Mouse (Mus musculus) liver, embryonic 13.5 days (tissue): Measurements from ENCODE around the gene Timm23. TPM values are rescaled to one million over a fixed set of nuclear protein-coding genes. Genes with fewer than 3 reads are reported as not detected.
"Not testable (repeated sequence)": the region's sequence is repeated elsewhere in the genome, so short reads cannot be mapped to it uniquely, and the experiment has no call there.

Experiments used
- ATAC-seq: fragments of 200-750 bp; cut with Nextera tagmentation; 2 replicates; pipeline ENCODE4 v1.8.0; 2017; ENCODE audit warnings: low read depth, mild to moderate bottlenecking, moderate number of reproducible peaks, moderate library complexity
- DNase-seq: peaks from one replicate; pipeline ENCODE4 v3.0.0; 2022
- H3K27ac ChIP-seq: fragments of 300-500 bp; sonication (generic); 2 replicates; pipeline ENCODE4 v1.5.1; 2015; ENCODE audit warnings: moderate library complexity, mild to moderate bottlenecking, inconsistent platforms
- H3K27me3 ChIP-seq: fragments of 300-500 bp; sonication (generic); 2 replicates; pipeline ENCODE4 v1.6.1; 2015; ENCODE audit warnings: mild to moderate bottlenecking, inconsistent platforms
- H3K36me3 ChIP-seq: fragments of 300-500 bp; sonication (generic); 2 replicates; pipeline ENCODE4 v1.6.1; 2015; ENCODE audit warnings: mild to moderate bottlenecking, inconsistent platforms
- H3K4me1 ChIP-seq: fragments of 300-500 bp; sonication (generic); replicated peaks from 2 replicates; pipeline ENCODE4 v1.6.1; 2015; ENCODE audit warnings: inconsistent platforms
- H3K4me2 ChIP-seq: fragments of 300-500 bp; sonication (generic); 2 replicates; pipeline ENCODE4 v1.6.1; 2015; ENCODE audit warnings: inconsistent platforms, mild to moderate bottlenecking, moderate library complexity
- H3K4me3 ChIP-seq: fragments of 300-500 bp; sonication (generic); replicated peaks from 2 replicates; pipeline ENCODE4 v1.5.1; 2015; ENCODE audit warnings: mild to moderate bottlenecking, inconsistent platforms
- H3K9ac ChIP-seq: fragments of 300-500 bp; sonication (generic); 2 replicates; pipeline ENCODE4 v1.6.1; 2015; ENCODE audit warnings: mild to moderate bottlenecking, inconsistent platforms
- H3K9me3 ChIP-seq: fragments of 300-500 bp; sonication (generic); replicated peaks from 2 replicates; pipeline ENCODE4 v1.6.1; 2016; ENCODE audit warnings: inconsistent platforms
- WGBS: fragments of 180-500 bp; shearing (Covaris S2); methylation state at CpG from one replicate; pipeline ENCODE4 v1.1.7; 2015; ENCODE audit not compliant: insufficient replicate concordance; 5-methylcytosine and 5-hydroxymethylcytosine counted together
- polyA plus RNA-seq: library from polyadenylated mRNA; unstranded; fragments of >200 nt; fragmentation: Nextera tagmentation; extraction: Ambion mirVana; gene quantifications from 2 replicates; pipeline ENCODE4 v1.2.1, GENCODE M21; 2015

The Timm23 gene
- polyA plus RNA-seq, 1 experiment from 2014 or later: 266 TPM

DNA sequence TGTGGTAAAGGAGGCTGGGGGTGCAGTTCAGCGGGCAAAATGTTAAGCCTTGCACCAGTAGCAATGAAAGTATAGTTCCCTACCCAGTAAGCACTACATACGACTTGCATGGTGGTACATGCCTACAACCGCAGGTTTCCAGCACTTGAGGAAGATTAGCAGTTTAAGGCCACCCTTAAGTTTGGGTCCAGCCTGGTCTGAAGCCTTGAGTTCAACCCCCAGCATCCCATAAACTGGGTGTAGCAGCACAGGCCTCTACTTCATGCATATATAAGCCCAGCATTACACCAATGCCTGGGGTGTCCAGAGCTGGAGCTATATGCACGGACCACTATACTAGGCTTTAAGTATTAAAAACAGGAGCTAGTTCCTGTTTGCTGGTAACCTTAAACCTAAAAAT, 17.9 kb downstream of the Timm23 start:
- Histone ChIP-seq H3K36me3 (peaks cover 91% of the 10 kb centered on the region), H3K27me3 (no peaks in the 10 kb centered on the region), H3K9ac (no peak overlapping the region), H3K27ac (no peak overlapping the region), H3K4me2 (no peak overlapping the region), H3K4me1 (peaks cover 13% of the 10 kb centered on the region; the same call in 1 of the 2 replicates), H3K4me3 (no peak overlapping the region), H3K9me3 (no peaks in the 10 kb centered on the region)
- WGBS: 90% methylated on average over 4 of the region's 4 CpGs
- ATAC-seq: no peak
- no peak for DNase-seq

DNA sequence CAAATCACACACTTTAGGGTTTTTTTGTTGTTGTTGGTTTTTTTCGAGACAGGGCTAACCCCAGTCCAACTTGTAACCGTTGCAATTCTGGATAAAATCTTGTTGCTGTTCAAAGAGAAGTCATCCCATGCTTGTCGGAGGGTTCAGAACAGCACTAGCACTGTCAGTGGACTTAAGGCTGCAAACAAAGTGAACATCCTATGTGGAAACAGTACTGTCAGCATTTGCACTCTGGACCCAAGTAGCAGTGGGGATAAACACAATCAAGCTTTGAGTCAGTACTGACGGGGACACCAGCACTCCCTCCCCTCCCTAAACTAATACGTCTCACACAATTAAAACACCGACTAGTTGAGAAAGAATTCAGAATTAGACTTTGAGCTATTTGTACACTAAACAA, 20.8 kb downstream of the Timm23 start:
- no peak for DNase-seq
- Histone ChIP-seq H3K4me3 (no peak overlapping the region), H3K9me3 (no peaks in the 10 kb centered on the region), H3K36me3 (peaks cover 75% of the 10 kb centered on the region), H3K4me1 (peaks cover 13% of the 10 kb centered on the region; the same call in 1 of the 2 replicates), H3K4me2 (no peak overlapping the region), H3K27me3 (no peaks in the 10 kb centered on the region), H3K9ac (no peak overlapping the region), H3K27ac (no peak overlapping the region)
- ATAC-seq: no peak
- WGBS: 78% methylated on average over 6 of the region's 6 CpGs

DNA sequence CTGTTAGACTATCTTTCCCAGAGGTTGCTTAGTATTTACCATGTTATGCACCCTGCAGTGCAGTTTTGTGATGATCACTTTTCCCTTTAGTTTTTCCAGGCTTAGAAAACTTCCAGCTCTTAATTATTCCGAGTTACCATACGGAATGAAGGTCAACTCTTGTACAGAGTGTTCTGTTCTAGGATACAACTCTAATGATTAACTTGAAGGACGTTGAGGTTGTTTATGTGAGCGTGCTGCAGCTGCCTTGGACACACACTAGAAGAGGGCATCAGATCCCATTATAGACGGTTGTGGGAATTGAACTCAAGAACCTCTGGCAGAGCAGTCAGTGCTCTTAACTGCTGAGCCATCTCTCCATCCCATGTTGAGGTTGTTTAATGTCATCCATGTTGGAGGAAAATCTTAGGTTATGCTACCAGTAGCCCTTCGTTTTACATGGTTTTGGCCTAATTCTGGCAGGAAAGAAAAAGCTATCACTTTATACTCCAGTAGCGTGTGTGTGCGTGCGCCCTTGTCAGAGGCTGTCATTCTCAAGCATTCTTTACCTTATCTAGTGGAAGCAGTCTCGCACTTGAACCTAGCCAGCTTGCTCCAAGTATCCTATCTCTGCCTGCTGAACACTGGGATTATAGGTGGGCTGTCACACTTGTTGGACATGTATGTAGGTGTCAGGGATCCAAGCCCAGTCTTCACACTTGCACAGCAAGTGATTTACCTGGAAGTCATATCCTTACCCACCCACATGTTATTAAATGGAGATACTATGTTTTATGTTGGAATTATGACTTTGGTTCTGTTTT, 22.1 kb downstream of the Timm23 start:
- peaks cover 20% of the 10 kb centered on the region for H3K4me1 ChIP-seq
- H3K9me3 ChIP-seq: no peaks in the 10 kb centered on the region
- DNase-seq (no peak), ATAC-seq (peak; percentile 56)
- H3K27ac ChIP-seq: no peak overlapping the region
- peaks cover 75% of the 10 kb centered on the region for H3K36me3 ChIP-seq
- no peak overlapping the region for H3K4me2 ChIP-seq
- no peaks in the 10 kb centered on the region for H3K27me3 ChIP-seq
- H3K4me3 ChIP-seq: no peak overlapping the region
- 68% methylated on average over 10 of the region's 10 CpGs for WGBS
- H3K9ac ChIP-seq: no peak overlapping the region

DNA sequence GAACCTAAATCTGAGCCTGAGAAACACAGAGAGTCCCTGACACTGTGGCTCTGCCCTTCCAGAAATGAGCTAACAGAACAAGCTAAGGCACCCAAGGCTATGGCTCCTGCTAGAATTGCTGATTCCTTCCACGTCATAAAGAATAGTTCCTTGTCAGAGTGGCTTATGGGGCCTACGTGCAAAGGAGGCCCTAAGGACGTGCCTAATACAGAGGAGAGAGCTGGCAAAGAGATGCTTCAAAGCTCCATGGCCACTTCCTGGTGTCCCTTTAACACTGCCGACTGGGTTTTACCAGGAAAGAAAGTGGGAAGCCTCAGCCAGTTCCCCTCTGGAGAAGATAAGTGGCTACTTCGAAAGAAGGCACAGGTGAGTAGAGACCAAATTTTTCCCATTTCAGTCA, 25.1 kb downstream of the Timm23 start:
- not testable (repeated sequence) for H3K4me3 ChIP-seq, DNase-seq, H3K27me3 ChIP-seq, H3K9ac ChIP-seq, H3K9me3 ChIP-seq, ATAC-seq, H3K27ac ChIP-seq, H3K4me2 ChIP-seq
- 76% methylated on average over 5 of the region's 5 CpGs for WGBS
- Histone ChIP-seq H3K4me1 (peaks cover 22% of the 10 kb centered on the region), H3K36me3 (peaks cover 74% of the 10 kb centered on the region)

DNA sequence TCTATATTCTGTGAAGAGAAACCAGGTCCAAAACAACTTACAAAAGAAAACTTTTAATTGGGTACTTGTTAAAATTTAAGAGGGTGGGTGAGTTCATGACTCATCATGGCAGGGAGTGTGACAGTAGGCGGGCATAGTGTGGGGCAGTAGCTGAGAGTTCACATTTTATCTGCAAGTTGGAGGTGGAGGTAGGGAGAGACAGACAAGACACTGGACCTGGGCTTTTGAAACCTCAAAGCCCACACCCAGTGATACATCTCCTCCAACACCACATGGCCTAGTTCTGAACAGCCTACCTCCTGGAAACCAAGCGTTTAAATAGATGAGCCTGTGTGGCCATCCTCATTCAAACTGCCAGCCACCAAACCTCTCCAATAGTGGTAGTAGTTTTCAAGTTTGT, 26.4 kb downstream of the Timm23 start:
- WGBS: 56% methylated on average over 2 of the region's 2 CpGs
- Histone ChIP-seq H3K27me3 (no peaks in the 10 kb centered on the region), H3K9ac (no peak overlapping the region), H3K4me1 (peaks cover 30% of the 10 kb centered on the region), H3K4me2 (no peak overlapping the region), H3K4me3 (no peak overlapping the region), H3K36me3 (peaks cover 74% of the 10 kb centered on the region), H3K9me3 (no peaks in the 10 kb centered on the region), H3K27ac (peak overlapping the region; percentile 70)
- ATAC-seq (peak; percentile 64), DNase-seq (no peak)

DNA sequence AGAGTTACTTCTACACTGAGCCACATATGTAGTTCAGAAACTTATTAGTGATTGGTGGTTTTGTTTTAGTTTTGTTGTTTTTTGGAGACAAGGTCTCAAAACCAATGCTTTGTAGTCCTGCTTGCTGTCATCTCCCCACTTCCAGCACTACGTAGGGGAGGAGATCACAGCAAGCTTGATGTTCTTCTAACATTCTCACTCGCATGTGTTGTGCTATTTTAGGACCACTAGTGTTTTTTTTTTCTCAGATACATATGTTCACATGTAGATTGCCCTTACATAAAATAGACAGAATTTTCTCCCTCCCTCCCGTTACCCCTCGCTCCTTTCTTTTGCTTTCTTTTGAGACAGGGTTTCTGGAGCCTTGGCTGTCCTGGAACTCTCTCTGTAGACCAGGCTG, 31.6 kb downstream of the Timm23 start:
- DNase-seq (no peak), ATAC-seq (no peak)
- peaks cover 55% of the 10 kb centered on the region for H3K36me3 ChIP-seq
- H3K4me3 ChIP-seq: peak overlapping the region; percentile 70
- H3K9ac ChIP-seq: peak overlapping the region; percentile 77
- H3K4me2 ChIP-seq: peak overlapping the region; percentile 80
- peak overlapping the region; percentile 98 for H3K27ac ChIP-seq
- no peaks in the 10 kb centered on the region for H3K27me3 ChIP-seq
- no peaks in the 10 kb centered on the region for H3K9me3 ChIP-seq
- 78% methylated on average over 4 of the region's 4 CpGs for WGBS
- H3K4me1 ChIP-seq: peaks cover 66% of the 10 kb centered on the region

DNA sequence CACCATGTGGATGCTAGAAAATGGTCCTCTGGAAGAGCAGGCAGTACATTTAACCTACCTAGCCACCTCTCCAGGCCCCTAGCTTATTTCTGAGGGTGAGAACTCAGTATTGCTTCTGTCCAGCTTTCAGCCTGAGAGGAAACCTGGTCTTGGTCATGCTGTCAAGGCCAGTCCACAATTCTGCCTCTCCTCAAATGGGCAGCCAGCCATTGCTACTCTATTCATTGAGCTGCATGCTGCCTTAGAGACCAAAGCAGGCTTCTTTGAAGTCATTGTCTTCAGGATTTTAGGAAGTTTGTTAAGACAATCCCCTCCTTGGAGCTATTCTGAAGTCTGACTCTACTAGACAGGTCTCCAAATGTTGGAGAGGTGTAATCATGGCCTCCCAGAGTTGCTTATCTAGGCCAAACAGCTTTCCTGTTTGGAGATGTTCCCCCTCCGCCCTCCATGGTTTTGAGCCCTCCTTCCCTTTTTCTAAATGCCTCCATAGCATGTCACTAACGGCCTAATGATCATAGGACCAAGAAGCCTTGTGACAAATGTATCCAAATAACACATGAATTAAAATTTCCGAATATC, 33.0 kb downstream of the Timm23 start:
- H3K9ac ChIP-seq: peak overlapping the region; percentile 77
- ATAC-seq: peak; percentile 85
- 8% methylated on average over 3 of the region's 3 CpGs for WGBS
- peak; percentile 80 for DNase-seq
- H3K9me3 ChIP-seq: no peaks in the 10 kb centered on the region
- H3K4me2 ChIP-seq: peak overlapping the region; percentile 80
- H3K36me3 ChIP-seq: peaks cover 43% of the 10 kb centered on the region
- H3K27ac ChIP-seq: peak overlapping the region; percentile 98
- H3K4me1 ChIP-seq: peaks cover 71% of the 10 kb centered on the region
- H3K4me3 ChIP-seq: peak overlapping the region; percentile 70
- H3K27me3 ChIP-seq: no peaks in the 10 kb centered on the region

DNA sequence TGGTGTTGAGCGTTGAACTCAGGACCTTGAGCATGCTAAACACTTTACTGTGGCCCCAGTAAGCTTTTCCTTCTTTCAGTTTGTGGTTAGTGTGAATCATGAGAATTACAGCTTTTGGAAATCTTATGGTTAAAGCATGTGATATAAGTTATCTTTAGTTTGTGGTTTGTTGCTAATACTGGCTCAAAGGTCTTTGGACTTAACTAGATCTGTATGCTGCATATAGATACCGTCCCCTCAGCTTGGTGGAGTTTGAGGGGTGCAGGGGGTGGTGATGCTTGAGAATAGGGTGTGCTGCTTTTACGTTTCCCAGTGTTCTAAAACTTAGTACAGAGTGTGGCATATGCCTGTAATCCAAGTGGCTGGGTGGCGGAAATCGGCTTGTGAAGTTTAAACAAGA, 34.4 kb downstream of the Timm23 start:
- Histone ChIP-seq H3K4me2 (peak overlapping the region; percentile 80), H3K9ac (peak overlapping the region; percentile 77), H3K27me3 (no peaks in the 10 kb centered on the region), H3K36me3 (peaks cover 29% of the 10 kb centered on the region), H3K27ac (peak overlapping the region; percentile 98), H3K9me3 (no peaks in the 10 kb centered on the region), H3K4me1 (peaks cover 84% of the 10 kb centered on the region), H3K4me3 (peak overlapping the region; percentile 70)
- DNase-seq (peak; percentile 46), ATAC-seq (peak; percentile 46)
- 21% methylated on average over 5 of the region's 5 CpGs for WGBS

DNA sequence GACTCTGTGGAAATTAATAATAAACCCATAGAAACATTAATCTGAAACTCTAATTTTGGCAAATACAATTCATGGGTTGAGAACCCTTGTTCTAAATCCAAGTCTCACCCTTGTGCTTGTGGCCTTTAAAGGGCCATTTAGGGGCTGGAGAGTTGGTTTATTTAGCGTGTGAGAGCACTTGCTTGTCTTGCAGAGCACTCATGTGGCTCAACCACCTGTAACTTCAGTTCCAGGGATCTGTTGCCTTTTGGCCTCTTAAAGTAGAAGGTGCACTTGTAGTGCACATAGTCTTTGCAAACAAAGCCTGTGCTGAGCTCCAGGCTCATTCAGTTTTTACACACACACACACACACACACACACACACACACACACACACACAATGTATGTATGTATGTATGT, 34.9 kb downstream of the Timm23 start:
- 22% methylated on average over 1 of the region's 1 CpGs for WGBS
- H3K4me2 ChIP-seq: peak overlapping the region; percentile 80
- H3K27ac ChIP-seq: peak overlapping the region; percentile 98
- peaks cover 27% of the 10 kb centered on the region for H3K36me3 ChIP-seq
- peaks cover 88% of the 10 kb centered on the region for H3K4me1 ChIP-seq
- ATAC-seq: no peak
- H3K4me3 ChIP-seq: peak overlapping the region; percentile 70
- no peaks in the 10 kb centered on the region for H3K9me3 ChIP-seq
- H3K27me3 ChIP-seq: no peaks in the 10 kb centered on the region
- H3K9ac ChIP-seq: peak overlapping the region; percentile 77
- no peak for DNase-seq

DNA sequence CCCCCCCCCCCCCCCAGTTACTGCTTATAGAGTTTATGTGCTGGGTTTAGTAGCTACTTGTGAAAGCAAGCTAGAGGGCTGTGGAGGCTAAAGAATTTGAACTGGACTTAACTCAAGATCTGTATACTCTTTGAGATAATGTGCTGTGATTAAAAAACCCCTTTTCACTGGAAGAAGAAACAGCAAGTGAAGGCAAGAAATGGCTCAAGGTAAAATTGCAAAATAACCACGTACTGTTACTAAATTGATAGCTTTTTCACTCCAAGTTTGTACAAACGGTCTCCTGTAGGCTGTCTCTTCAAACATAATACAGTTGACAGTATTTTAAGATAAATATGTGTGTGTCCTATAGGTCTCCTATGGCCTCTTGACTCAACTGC, 35.6 kb downstream of the Timm23 start:
- no peak for ATAC-seq
- no peak for DNase-seq
- H3K9me3 ChIP-seq: no peaks in the 10 kb centered on the region
- H3K4me1 ChIP-seq: peaks cover 95% of the 10 kb centered on the region
- H3K27ac ChIP-seq: peak overlapping the region; percentile 98
- peak overlapping the region; percentile 77 for H3K9ac ChIP-seq
- H3K4me2 ChIP-seq: peak overlapping the region; percentile 80
- no peaks in the 10 kb centered on the region for H3K27me3 ChIP-seq
- 16% methylated on average over 2 of the region's 2 CpGs for WGBS
- H3K36me3 ChIP-seq: peaks cover 23% of the 10 kb centered on the region
- peak overlapping the region; percentile 70 for H3K4me3 ChIP-seq

DNA sequence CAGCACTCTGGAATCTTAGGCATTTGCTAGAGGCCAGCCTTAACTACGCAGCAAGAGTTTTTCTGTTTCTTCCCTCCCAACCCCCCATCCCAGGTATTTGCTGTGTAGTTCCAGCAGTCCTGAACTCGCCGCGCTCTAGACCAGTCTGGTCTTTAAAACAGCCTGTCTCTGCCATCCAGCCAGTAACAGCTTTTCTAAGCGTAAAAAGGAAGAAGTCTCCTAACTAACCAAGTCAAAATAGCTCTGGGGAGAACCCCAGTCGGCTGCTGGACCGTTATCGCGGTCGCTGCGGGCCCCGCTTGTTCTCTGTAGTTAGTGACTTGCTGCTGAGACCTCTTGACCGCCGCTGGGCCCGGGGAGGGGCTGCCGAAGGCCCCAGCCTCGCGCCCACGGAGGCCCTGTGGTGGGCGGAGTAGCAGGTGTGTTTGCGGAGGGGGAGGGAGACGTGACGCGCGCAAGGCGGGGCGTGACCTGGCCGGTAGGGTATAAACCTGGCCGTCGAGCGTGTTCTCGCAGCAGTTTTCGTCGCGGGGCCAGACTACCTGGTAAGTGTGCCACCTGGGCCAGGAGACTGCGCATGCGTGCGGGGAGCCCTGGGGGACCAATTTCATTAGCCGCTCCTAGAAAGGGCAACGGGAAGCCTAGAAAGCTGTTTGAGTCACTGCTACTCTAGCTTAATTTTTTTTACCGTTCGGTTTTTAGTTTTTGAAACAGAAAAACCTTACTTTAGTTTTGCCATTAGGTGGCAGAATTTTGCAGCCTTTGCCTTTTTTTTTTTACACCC, 36.2 kb downstream of the Timm23 start:
- Histone ChIP-seq H3K9ac (peak overlapping the region; percentile 77), H3K4me1 (peaks cover 95% of the 10 kb centered on the region), H3K9me3 (no peaks in the 10 kb centered on the region), H3K36me3 (peaks cover 17% of the 10 kb centered on the region), H3K4me3 (peak overlapping the region; percentile 70), H3K4me2 (peak overlapping the region; percentile 80), H3K27ac (peak overlapping the region; percentile 98), H3K27me3 (no peaks in the 10 kb centered on the region)
- DNase-seq: peak; percentile 88
- WGBS: under 1% methylated on average over 41 of the region's 42 CpGs
- peak; percentile 77 for ATAC-seq
